Mouse (Mus musculus) brain, embryonic 18.5 days (tissue): ENCODE results near the gene Etv6.

Experiments used
- DNase-seq: peaks from one replicate; pipeline ENCODE4 v3.0.0-alpha.2; 2012; ENCODE audit warnings: low read depth, low spot score

Gene Etv6

GRCm38 (mm10) chr6:134043545-134043944 lies 8.0 kb downstream of the Etv6 start:
- no peak for DNase-seq

DNA sequence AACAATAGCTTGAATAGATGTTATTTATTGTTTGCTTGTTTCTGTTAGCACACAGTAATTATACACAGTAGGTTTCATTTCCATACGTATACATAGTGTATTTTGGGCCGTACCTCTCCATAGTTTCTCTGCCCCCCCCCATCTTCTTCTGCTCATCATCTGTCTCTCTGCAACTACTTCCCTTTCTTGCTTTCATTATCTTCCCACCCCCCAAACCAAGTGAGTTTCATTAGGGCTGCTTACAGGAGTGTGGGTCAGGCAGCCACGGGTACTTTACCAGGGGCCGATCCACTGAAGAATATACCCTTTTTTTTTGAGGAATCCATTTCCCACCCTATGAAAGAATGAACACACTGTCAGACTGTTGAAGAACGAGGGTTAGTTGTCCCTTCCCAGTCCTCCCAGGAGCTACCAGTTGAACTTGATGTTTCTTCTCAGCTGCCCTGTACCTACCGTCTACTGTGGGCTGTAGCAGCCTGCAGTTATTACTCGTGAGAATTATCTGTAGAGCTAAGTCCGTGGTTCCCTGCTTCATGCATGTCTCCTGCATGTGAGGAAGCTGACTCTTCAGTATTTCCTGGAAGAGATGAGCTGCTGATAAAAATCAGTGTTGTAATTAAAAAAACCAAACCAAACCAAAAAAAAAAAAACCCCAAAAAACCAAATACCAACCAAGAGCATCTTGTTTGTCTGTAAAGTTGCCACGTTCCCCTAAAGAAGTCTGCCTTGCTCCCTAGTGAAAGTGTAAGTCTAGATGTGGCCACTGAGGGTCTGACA lies 9.8 kb downstream of the Etv6 start:
- no peak for DNase-seq

GRCm38 (mm10) chr6:134046136-134046535 lies 10.6 kb downstream of the Etv6 start:
- no peak for DNase-seq

DNA sequence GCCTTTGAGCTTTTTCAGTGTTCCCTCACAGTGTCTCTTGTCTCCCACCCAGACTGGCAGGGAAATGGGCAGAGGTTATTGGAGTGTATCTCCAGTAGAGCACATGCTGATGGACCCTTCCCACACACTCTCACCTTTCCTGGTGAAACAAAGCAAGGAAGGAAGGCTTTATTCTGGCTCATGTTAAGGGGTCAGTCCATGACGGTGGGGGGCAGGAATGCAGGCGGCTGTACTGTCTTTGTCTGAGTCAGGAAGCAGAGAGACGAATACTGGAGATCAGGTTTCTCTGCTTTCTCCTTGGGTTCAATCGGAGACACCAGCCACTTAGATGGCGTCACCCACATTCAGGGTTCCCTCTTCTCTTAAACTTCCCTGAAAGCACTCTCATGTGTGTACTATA lies 11.7 kb downstream of the Etv6 start:
- DNase-seq: no peak

DNA sequence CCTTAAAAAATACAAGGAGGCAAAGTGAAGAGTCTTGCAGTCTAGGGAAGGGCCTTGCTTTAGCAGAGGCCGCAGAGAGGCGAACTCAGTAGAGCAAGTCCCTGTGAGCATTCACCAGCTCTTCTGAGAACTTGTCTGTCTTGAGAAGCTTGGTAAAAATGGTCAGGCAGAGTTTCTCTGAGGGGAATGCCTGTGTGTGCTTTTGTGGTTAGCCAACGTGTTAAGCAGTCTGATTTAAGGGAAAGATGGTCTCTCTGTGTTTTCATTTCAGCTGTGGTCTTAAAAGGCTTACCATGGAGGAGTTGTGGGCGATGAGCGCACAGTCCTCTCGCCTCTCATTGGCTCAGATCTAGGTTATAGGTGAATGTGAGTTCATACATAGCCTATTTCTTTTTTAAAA lies 12.5 kb downstream of the Etv6 start:
- no peak for DNase-seq

GRCm38 (mm10) chr6:134048965-134049364 lies 13.5 kb downstream of the Etv6 start:
- DNase-seq: no peak

GRCm38 (mm10) chr6:134050466-134050865 lies 15.0 kb downstream of the Etv6 start:
- no peak for DNase-seq

GRCm38 (mm10) chr6:134051950-134052349 lies 16.4 kb downstream of the Etv6 start:
- no peak for DNase-seq

GRCm38 (mm10) chr6:134053146-134053545 lies 17.6 kb downstream of the Etv6 start:
- no peak for DNase-seq

- no peak for DNase-seq
Observed at GRCm38 (mm10) chr6:134053566-134053965, 18.1 kb downstream of the Etv6 start.

GRCm38 (mm10) chr6:134055588-134055987 lies 20.1 kb downstream of the Etv6 start:
- DNase-seq: no peak

DNA sequence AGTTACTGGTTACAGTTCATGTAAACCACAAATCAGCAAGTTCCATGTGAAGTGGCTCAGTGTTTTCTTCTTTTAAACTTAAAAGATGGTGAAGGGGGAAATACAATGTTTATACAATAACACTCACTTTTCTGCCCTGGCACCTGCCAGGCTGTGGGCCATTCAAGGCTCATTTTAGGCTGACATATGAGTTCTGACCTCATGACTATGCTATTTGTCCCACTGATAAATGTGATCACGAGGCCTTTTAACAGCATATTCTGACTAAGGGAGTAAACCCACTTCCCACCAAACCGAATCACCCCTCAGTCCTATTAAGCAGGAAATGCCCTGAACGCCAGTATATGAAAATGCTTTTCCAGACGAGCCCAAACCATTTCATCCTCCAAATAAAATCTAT lies 23.0 kb downstream of the Etv6 start:
- no peak for DNase-seq

- no peak for DNase-seq
Observed at GRCm38 (mm10) chr6:134058886-134059551, 23.5 kb downstream of the Etv6 start.

GRCm38 (mm10) chr6:134059552-134059891 lies 24.0 kb downstream of the Etv6 start:
- no peak for DNase-seq

DNA sequence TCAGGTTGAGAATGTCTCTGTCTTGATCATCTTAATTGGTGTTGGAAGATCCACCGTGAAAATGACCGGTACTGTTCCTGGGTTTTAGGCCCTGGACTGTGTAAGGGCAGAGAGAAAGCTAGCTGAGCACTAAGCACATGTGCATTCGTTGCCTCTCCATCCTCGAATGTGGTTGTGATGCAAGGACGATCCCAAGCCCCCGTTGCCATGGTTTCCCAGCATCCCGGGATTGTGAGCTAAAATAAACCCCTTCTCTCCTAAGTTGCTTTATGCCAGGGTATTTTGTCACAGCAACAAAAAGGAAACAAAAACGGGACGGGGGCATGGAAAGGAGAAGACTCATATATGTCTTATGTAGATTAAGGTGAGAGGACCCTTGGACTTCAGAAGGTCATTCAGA lies 24.5 kb downstream of the Etv6 start:
- DNase-seq: no peak

DNA sequence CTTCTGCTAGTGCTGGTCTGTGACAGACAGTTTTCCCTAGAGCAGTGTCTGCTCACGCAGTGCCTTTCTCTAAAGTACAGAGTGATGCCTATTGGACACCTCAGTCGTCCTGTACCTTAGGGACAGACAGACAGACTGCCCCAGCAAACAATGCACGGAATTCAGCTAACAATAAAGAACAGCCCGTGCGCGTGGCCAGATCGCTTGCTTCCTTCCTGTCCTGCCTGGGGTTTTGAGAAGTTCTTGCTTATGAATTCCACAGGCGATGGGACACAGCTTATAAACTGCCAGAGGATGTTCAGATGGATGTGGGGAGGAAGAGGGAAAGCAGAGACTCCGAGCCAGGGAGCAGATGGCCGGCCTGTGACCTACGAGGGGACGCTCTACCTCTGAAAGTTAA lies 25.3 kb downstream of the Etv6 start:
- no peak for DNase-seq

GRCm38 (mm10) chr6:134065018-134065725 lies 29.7 kb downstream of the Etv6 start:
- DNase-seq: no peak

DNA sequence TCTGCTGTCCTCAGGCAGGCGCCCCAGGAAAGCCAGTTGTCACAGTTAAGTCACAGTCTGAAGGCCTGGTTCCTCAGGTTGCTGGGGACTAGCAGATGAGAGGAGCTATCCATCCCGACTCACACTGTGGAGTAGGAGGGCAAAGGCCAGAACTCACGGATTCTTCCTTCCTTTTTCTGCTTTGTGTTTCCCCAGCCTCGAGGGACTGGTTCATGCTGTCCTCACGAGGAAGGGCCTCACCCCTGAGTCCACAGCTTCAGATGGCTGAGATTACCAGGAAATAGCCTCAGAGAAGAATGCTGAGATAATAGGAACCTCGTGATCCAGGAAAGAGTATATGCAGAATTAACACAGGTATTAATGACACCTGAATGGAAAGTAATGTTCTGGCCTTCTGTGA lies 30.6 kb downstream of the Etv6 start:
- no peak for DNase-seq

- DNase-seq: no peak
Observed at GRCm38 (mm10) chr6:134066996-134067395, 31.5 kb downstream of the Etv6 start.

GRCm38 (mm10) chr6:134067536-134067935 lies 32.0 kb downstream of the Etv6 start:
- DNase-seq: no peak

GRCm38 (mm10) chr6:134072439-134072838 lies 36.9 kb downstream of the Etv6 start:
- no peak for DNase-seq

- DNase-seq: no peak
Observed at GRCm38 (mm10) chr6:134072906-134073305, 37.4 kb downstream of the Etv6 start.

GRCm38 (mm10) chr6:134074353-134074752 lies 38.9 kb downstream of the Etv6 start:
- DNase-seq: no peak
